Mouse (Mus musculus) C2C12 (cell line): ENCODE data around the gene Ahdc1. TPM values are rescaled to one million over a fixed set of nuclear protein-coding genes. Genes with fewer than 3 reads are reported as not detected.
"Not testable (repeated sequence)": the region's sequence is repeated elsewhere in the genome, so short reads cannot be mapped to it uniquely, and the experiment has no call there.

Experiments
- H3K27me3 ChIP-seq: one replicate; pipeline ENCODE4 v1.6.1; 2011; ENCODE audit not compliant: control insufficient read depth, insufficient read depth, insufficient read length
- H3K36me3 ChIP-seq: one replicate; pipeline ENCODE4 v1.6.1; 2011; ENCODE audit not compliant: control insufficient read depth, insufficient read depth
- H3K4me3 ChIP-seq: one replicate; pipeline ENCODE4 v1.5.1; 2011; ENCODE audit warnings: mild to moderate bottlenecking, control low read depth; ENCODE audit not compliant: poor library complexity, insufficient read depth, severe bottlenecking
- H3K79me2 ChIP-seq: one replicate; pipeline ENCODE4 v1.6.1; 2011; ENCODE audit not compliant: control insufficient read depth, insufficient read depth
- H3K79me3 ChIP-seq: one replicate; pipeline ENCODE4 v1.6.1; 2011; ENCODE audit warnings: low read depth, control low read depth
- H3ac ChIP-seq: one replicate; pipeline ENCODE3; 2011; ENCODE audit warnings: low read depth; ENCODE audit not compliant: control insufficient read depth, insufficient read length
- CEBPB ChIP-seq: IDR thresholded peaks from one replicate; pipeline ENCODE4 v1.6.1; 2011; ENCODE audit warnings: low read depth, mild to moderate bottlenecking, control low read depth, moderate library complexity
- CTCF ChIP-seq: IDR thresholded peaks from one replicate; pipeline ENCODE4 v1.5.1; 2011; ENCODE audit not compliant: control insufficient read depth, insufficient read depth, insufficient read length
- FOSL1 ChIP-seq: IDR thresholded peaks from one replicate; pipeline ENCODE4 v1.8.0; 2011; ENCODE audit warnings: mild to moderate bottlenecking, low read length; ENCODE audit not compliant: poor library complexity, insufficient read depth, severe bottlenecking
- MAX ChIP-seq: IDR thresholded peaks from one replicate; pipeline ENCODE4 v1.6.1; 2011; ENCODE audit warnings: mild to moderate bottlenecking, control low read depth
- MYOD1 ChIP-seq: IDR thresholded peaks from one replicate; pipeline ENCODE4 v1.6.1; 2011; ENCODE audit warnings: low read depth; ENCODE audit not compliant: control insufficient read depth, insufficient read length
- MYOG ChIP-seq: IDR thresholded peaks from one replicate; pipeline ENCODE4 v1.6.1; 2011; ENCODE audit not compliant: control insufficient read depth, insufficient read length; ENCODE audit errors: extremely low read depth
- USF1 ChIP-seq: IDR thresholded peaks from one replicate; pipeline ENCODE4 v1.6.1; 2011; ENCODE audit warnings: low read depth, mild to moderate bottlenecking, control low read depth, moderate library complexity
- polyA plus RNA-seq: library from polyadenylated mRNA; unstranded; fragments of >200 nt; fragmentation: generic; extraction: Trizol; gene quantifications from one replicate; pipeline ENCODE4 v1.2.1, GENCODE M21; 2012; ENCODE audit warnings: missing spikeins

Ahdc1 gene
- polyA plus RNA-seq, 1 experiment = 27.9 TPM

- no peak overlapping the region for H3K4me3 ChIP-seq
- H3K27me3 ChIP-seq = peaks cover 20% of the 10 kb centered on the region
- no peaks in the 10 kb centered on the region for H3K36me3 ChIP-seq
- no peaks in the 10 kb centered on the region for H3K79me2 ChIP-seq
- H3K79me3 ChIP-seq = no peaks in the 10 kb centered on the region
- TF ChIP-seq CEBPB = no peak
- TF ChIP-seq CTCF = no peak
- TF ChIP-seq MYOG = no peak
- no peak for TF ChIP-seq MYOD1
- no peak for TF ChIP-seq FOSL1
- TF ChIP-seq MAX = no peak
- TF ChIP-seq USF1 = no peak
- no peak overlapping the region for H3ac ChIP-seq
Observed at GRCm38 (mm10) chr4:133002896-133003295, 8.2 kb upstream of the Ahdc1 start.

GRCm38 (mm10) chr4:133003316-133004018 lies 7.6 kb upstream of the Ahdc1 start:
- H3K4me3 ChIP-seq = no peak overlapping the region
- no peak for TF ChIP-seq CEBPB
- TF ChIP-seq FOSL1 = no peak
- no peak for TF ChIP-seq MYOG
- no peak for TF ChIP-seq USF1
- no peak for TF ChIP-seq CTCF
- no peak for TF ChIP-seq MYOD1
- TF ChIP-seq MAX = no peak
- no peaks in the 10 kb centered on the region for H3K79me3 ChIP-seq
- H3K27me3 ChIP-seq = peaks cover 17% of the 10 kb centered on the region
- no peaks in the 10 kb centered on the region for H3K36me3 ChIP-seq
- no peak overlapping the region for H3ac ChIP-seq
- H3K79me2 ChIP-seq = no peaks in the 10 kb centered on the region

- H3ac ChIP-seq = no peak overlapping the region
- H3K27me3 ChIP-seq = peaks cover 12% of the 10 kb centered on the region
- H3K79me2 ChIP-seq = no peaks in the 10 kb centered on the region
- no peak overlapping the region for H3K4me3 ChIP-seq
- TF ChIP-seq CEBPB = no peak
- no peak for TF ChIP-seq MAX
- TF ChIP-seq CTCF = peak; percentile 56
- no peak for TF ChIP-seq FOSL1
- no peaks in the 10 kb centered on the region for H3K79me3 ChIP-seq
- H3K36me3 ChIP-seq = no peaks in the 10 kb centered on the region
Observed at GRCm38 (mm10) chr4:133005233-133005632, 5.8 kb upstream of the Ahdc1 start.

- not testable (repeated sequence) for H3K27me3 ChIP-seq, H3K79me3 ChIP-seq, H3K36me3 ChIP-seq, H3K79me2 ChIP-seq, H3ac ChIP-seq, H3K4me3 ChIP-seq
Observed at GRCm38 (mm10) chr4:133005885-133006451, 5.1 kb upstream of the Ahdc1 start.

GRCm38 (mm10) chr4:133007513-133008380 lies 3.3 kb upstream of the Ahdc1 start:
- Histone ChIP-seq H3K79me2 (peaks cover 15% of the 10 kb centered on the region), H3ac (no peak overlapping the region)
- TF ChIP-seq MYOG (no peak), MYOD1 (no peak)

GRCm38 (mm10) chr4:133009131-133009530 lies 1.9 kb upstream of the Ahdc1 start:
- Histone ChIP-seq H3ac (no peak overlapping the region), H3K36me3 (no peaks in the 10 kb centered on the region), H3K4me3 (no peak overlapping the region), H3K27me3 (no peaks in the 10 kb centered on the region), H3K79me3 (peaks cover 7% of the 10 kb centered on the region), H3K79me2 (peaks cover 29% of the 10 kb centered on the region)
- peak; percentile 40 for TF ChIP-seq CTCF
- TF ChIP-seq MAX = no peak

More at GRCm38 (mm10) chr4:133007513-133008380, 3.3 kb upstream of the Ahdc1 start:
- Histone ChIP-seq H3K36me3 (no peaks in the 10 kb centered on the region), H3K27me3 (no peaks in the 10 kb centered on the region), H3K79me3 (no peaks in the 10 kb centered on the region), H3K4me3 (no peak overlapping the region)
